Mouse (Mus musculus): ENCODE measurements at regions not wholly inside any gene's neighbourhood (a gene's known extent, or its start where the extent isn't known, plus 50 kb on each side); places are given as distances from the start of the nearest gene placed in this dataset.

DNA sequence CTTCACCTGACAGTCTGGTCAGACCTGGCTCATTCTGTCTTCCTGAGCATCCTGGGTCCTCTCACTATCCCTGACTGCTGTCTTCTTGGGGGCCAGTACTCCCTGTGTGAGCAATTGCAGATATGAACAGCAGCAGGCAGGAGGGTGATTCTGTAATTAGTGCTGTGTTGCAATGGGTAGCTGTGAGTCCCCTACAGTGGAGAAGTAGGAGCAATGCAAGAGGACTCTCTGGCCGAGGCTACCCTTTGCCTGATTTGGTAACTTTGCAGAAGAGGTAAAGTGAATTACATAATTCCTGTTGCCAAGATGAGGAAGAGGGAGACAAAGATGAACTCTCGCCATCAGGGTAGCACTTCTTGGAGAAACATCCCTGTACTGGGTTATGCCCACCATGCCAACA lies 50.1 kb upstream of the Cxcr4 start:
- H3K27ac ChIP-seq (replicated peaks; ENCODE audit: insufficient read depth, low read depth, low read length), result no peak overlapping the region
- no peak overlapping the region for H3K4me3 ChIP-seq (ENCODE audit: insufficient read depth, low read depth, low read length)
- H3K9ac ChIP-seq (ENCODE audit: low read depth, low read length), result no peak overlapping the region
- TF ChIP-seq POLR2A (IDR thresholded peaks at IDR 0.05; ENCODE audit: extremely low read depth, insufficient read depth, low read length) (no peak), CTCF (IDR thresholded peaks at IDR 0.05; ENCODE audit: low read depth, low read length) (no peak)
- 62% methylated on average over 2 of the region's 2 CpGs for WGBS
- H3K4me1 ChIP-seq (ENCODE audit: control insufficient read depth, insufficient read depth, low read length), result no peaks in the 10 kb centered on the region
- no peaks in the 10 kb centered on the region for H3K79me2 ChIP-seq (ENCODE audit: control insufficient read depth, insufficient read depth, low read length)
- no peaks in the 10 kb centered on the region for H3K36me3 ChIP-seq (ENCODE audit: control insufficient read depth, insufficient read depth, low read length)
- no peaks in the 10 kb centered on the region; the same call in 1 of the 2 replicates for H3K27me3 ChIP-seq (ENCODE audit: control insufficient read depth, insufficient read depth, low read length)
- no peak for DNase-seq (ENCODE audit: extremely low read depth, low read depth, low spot score)

All from liver, adult 2 months (tissue).